Mouse (Mus musculus) cerebral cortex, adult 2 months (tissue): ENCODE results near the gene Kpna4.

ENCODE experiments used
- WGBS: fragments of 180-500 bp; shearing (Covaris S2); methylation state at CpG from one replicate; pipeline ENCODE4 v1.1.7; 2018; 5-methylcytosine and 5-hydroxymethylcytosine counted together

Kpna4 gene

GRCm38 (mm10) chr3:69126509-69127345 is at the start of gene Kpna4:
TSS of gene Kpna4 (minus strand) at chr3:69127113.
- under 1% methylated on average over 107 of the region's 107 CpGs for WGBS

- WGBS, result 22% methylated on average over 1 of the region's 1 CpGs
Observed at GRCm38 (mm10) chr3:69175229-69175628, 48.3 kb upstream of the Kpna4 start.

- WGBS, result 42% methylated on average over 4 of the region's 4 CpGs
Observed at GRCm38 (mm10) chr3:69171123-69171522, 44.2 kb upstream of the Kpna4 start.

GRCm38 (mm10) chr3:69169796-69170195 is 42.9 kb upstream of the Kpna4 start:
- WGBS, result 89% methylated on average over 5 of the region's 5 CpGs

- WGBS, result 86% methylated on average over 9 of the region's 9 CpGs
Observed at GRCm38 (mm10) chr3:69168724-69169123, 41.8 kb upstream of the Kpna4 start.

GRCm38 (mm10) chr3:69163057-69163456 is 36.1 kb upstream of the Kpna4 start:
- 76% methylated on average over 6 of the region's 6 CpGs for WGBS

- WGBS, result 91% methylated on average over 1 of the region's 1 CpGs
Observed at GRCm38 (mm10) chr3:69160429-69160828, 33.5 kb upstream of the Kpna4 start.

- WGBS, result 62% methylated on average over 2 of the region's 2 CpGs
Observed at GRCm38 (mm10) chr3:69159501-69159900, 32.6 kb upstream of the Kpna4 start.

GRCm38 (mm10) chr3:69157886-69158285 is 31.0 kb upstream of the Kpna4 start:
- WGBS, result 91% methylated on average over 5 of the region's 5 CpGs

GRCm38 (mm10) chr3:69156484-69156883 is 29.6 kb upstream of the Kpna4 start:
- WGBS, result 78% methylated on average over 13 of the region's 13 CpGs

GRCm38 (mm10) chr3:69154691-69155090 is 27.8 kb upstream of the Kpna4 start:
- WGBS, result 76% methylated on average over 2 of the region's 2 CpGs

- WGBS, result 91% methylated on average over 3 of the region's 3 CpGs
Observed at GRCm38 (mm10) chr3:69150921-69151320, 24.0 kb upstream of the Kpna4 start.

GRCm38 (mm10) chr3:69142372-69142994 is 15.6 kb upstream of the Kpna4 start:
- 86% methylated on average over 7 of the region's 7 CpGs for WGBS

- 68% methylated on average over 4 of the region's 4 CpGs for WGBS
Observed at GRCm38 (mm10) chr3:69140851-69141250, 13.9 kb upstream of the Kpna4 start.

GRCm38 (mm10) chr3:69136059-69136458 is 9.1 kb upstream of the Kpna4 start:
- 77% methylated on average over 6 of the region's 6 CpGs for WGBS

- 93% methylated on average over 4 of the region's 4 CpGs for WGBS
Observed at GRCm38 (mm10) chr3:69130973-69131372, 4.1 kb upstream of the Kpna4 start.

- 11% methylated on average over 9 of the region's 9 CpGs for WGBS
Observed at GRCm38 (mm10) chr3:69127693-69128092, 780 bp upstream of the Kpna4 start.

- WGBS, result under 1% methylated on average over 10 of the region's 10 CpGs
Observed at GRCm38 (mm10) chr3:69127346-69127678, 399 bp upstream of the Kpna4 start.

- under 1% methylated on average over 35 of the region's 35 CpGs for WGBS
Observed at GRCm38 (mm10) chr3:69125891-69126508, 913 bp downstream of the Kpna4 start.

- WGBS, result under 1% methylated on average over 4 of the region's 4 CpGs
Observed at GRCm38 (mm10) chr3:69125461-69125860, 1.5 kb downstream of the Kpna4 start.

- WGBS, result 31% methylated on average over 3 of the region's 3 CpGs
Observed at GRCm38 (mm10) chr3:69118827-69119226, 8.1 kb downstream of the Kpna4 start.

- WGBS, result 78% methylated on average over 1 of the region's 1 CpGs
Observed at GRCm38 (mm10) chr3:69114760-69115159, 12.2 kb downstream of the Kpna4 start.

- 73% methylated on average over 1 of the region's 1 CpGs for WGBS
Observed at GRCm38 (mm10) chr3:69113956-69114355, 13.0 kb downstream of the Kpna4 start.
